Mouse (Mus musculus) cerebellum, adult 2 months (tissue): ENCODE data around the gene Etfdh. TPM values are rescaled to one million over a fixed set of nuclear protein-coding genes. Genes with fewer than 3 reads are reported as not detected.
A peak's percentile ranks its signal among the peaks of the same experiment; 100 is the strongest.

Source experiments
- DNase-seq, 2 experiments: peaks; one replicate each; pipeline ENCODE4 v3.0.0; 2021
- H3K27ac ChIP-seq: fragments of 200-500 bp; 2 replicates; pipeline ENCODE4 v1.5.1; 2012; ENCODE audit warnings: low read length, control low read depth, inconsistent platforms; ENCODE audit not compliant: insufficient read depth
- H3K27me3 ChIP-seq: fragments of 200-500 bp; 2 replicates; pipeline ENCODE4 v1.6.1; 2012; ENCODE audit warnings: inconsistent platforms, mild to moderate bottlenecking, low read length, moderate library complexity; ENCODE audit not compliant: control insufficient read depth, insufficient read depth
- H3K4me1 ChIP-seq: fragments of 200-500 bp; 2 replicates; pipeline ENCODE4 v1.6.1; 2011; ENCODE audit warnings: low read length; ENCODE audit not compliant: control insufficient read depth, insufficient read depth
- H3K4me3 ChIP-seq: fragments of 200-500 bp; replicated peaks from 2 replicates; pipeline ENCODE3; 2011; ENCODE audit warnings: mild to moderate bottlenecking, low read depth, low read length, control low read depth; ENCODE audit not compliant: insufficient read depth
- CTCF ChIP-seq: fragments of 200-500 bp; IDR thresholded peaks from 2 replicates; pipeline ENCODE4 v1.5.1; 2011; ENCODE audit warnings: low read depth, mild to moderate bottlenecking, control low read depth, low read length, moderate library complexity, borderline replicate concordance; ENCODE audit not compliant: insufficient read depth
- POLR2A ChIP-seq: fragments of 200-500 bp; IDR thresholded peaks from 2 replicates; pipeline ENCODE4 v1.6.1; 2011; ENCODE audit warnings: low read length, control low read depth, borderline replicate concordance; ENCODE audit not compliant: insufficient read depth
- WGBS: fragments of 180-500 bp; shearing (Covaris S2); methylation state at CpG from one replicate; pipeline ENCODE4 v1.1.7; 2018; 5-methylcytosine and 5-hydroxymethylcytosine counted together
- polyA plus RNA-seq: library from polyadenylated mRNA; depleted of rRNA; stranded (reverse); fragments of >200 nt; gene quantifications from 2 replicates; pipeline ENCODE4 v1.2.3, GENCODE M21; 2012

Etfdh gene
- polyA plus RNA-seq, 1 experiment: 31.6 TPM

GRCm38 (mm10) chr3:79566716-79567691, 62.3 kb downstream of the Etfdh start:
- peak; percentile 44 to 62 for DNase-seq
- WGBS: 2% methylated on average over 60 of the region's 60 CpGs
- TF ChIP-seq POLR2A (no peak), CTCF (no peak)

GRCm38 (mm10) chr3:79564875-79565606, 64.3 kb downstream of the Etfdh start:
- TF ChIP-seq POLR2A: no peak
- TF ChIP-seq CTCF: no peak
- H3K4me1 ChIP-seq: peaks cover 20% of the 10 kb centered on the region; the same call in 1 of the 2 replicates
- H3K27ac ChIP-seq: no peak overlapping the region
- no peaks in the 10 kb centered on the region for H3K27me3 ChIP-seq
- peak in 1 of 2 experiments; percentile 32 for DNase-seq
- peak overlapping the region; percentile 14 for H3K4me3 ChIP-seq
- 64% methylated on average over 10 of the region's 10 CpGs for WGBS

More at GRCm38 (mm10) chr3:79566716-79567691, 62.3 kb downstream of the Etfdh start:
- H3K4me3 ChIP-seq: peak overlapping the region; percentile 90
- no peaks in the 10 kb centered on the region for H3K27me3 ChIP-seq
- peak overlapping the region; percentile 62 for H3K27ac ChIP-seq
- peaks cover 16% of the 10 kb centered on the region; the same call in 1 of the 2 replicates for H3K4me1 ChIP-seq

- H3K4me1 ChIP-seq: peaks cover 27% of the 10 kb centered on the region
- no peaks in the 10 kb centered on the region for H3K27me3 ChIP-seq
- no peak for DNase-seq
- TF ChIP-seq CTCF: no peak
- no peak for TF ChIP-seq POLR2A
- WGBS: 68% methylated on average over 2 of the region's 2 CpGs
- no peak overlapping the region for H3K27ac ChIP-seq
- H3K4me3 ChIP-seq: no peak overlapping the region
Measured at GRCm38 (mm10) chr3:79563511-79563910, 65.8 kb downstream of the Etfdh start.

GRCm38 (mm10) chr3:79561784-79562715, 67.2 kb downstream of the Etfdh start:
- Histone ChIP-seq H3K4me1 (peaks cover 27% of the 10 kb centered on the region), H3K4me3 (no peak overlapping the region), H3K27ac (peak overlapping the region; percentile 27; the same call in 1 of the 2 replicates), H3K27me3 (no peaks in the 10 kb centered on the region)
- TF ChIP-seq CTCF: no peak
- TF ChIP-seq POLR2A: no peak
- DNase-seq: no peak
- 46% methylated on average over 10 of the region's 10 CpGs for WGBS

- Histone ChIP-seq H3K27me3 (no peaks in the 10 kb centered on the region), H3K4me1 (peaks cover 24% of the 10 kb centered on the region), H3K4me3 (no peak overlapping the region), H3K27ac (no peak overlapping the region)
- 95% methylated on average over 6 of the region's 6 CpGs for WGBS
- TF ChIP-seq POLR2A (no peak), CTCF (no peak)
- DNase-seq: no peak
Measured at GRCm38 (mm10) chr3:79560555-79560954, 68.7 kb downstream of the Etfdh start.

- no peak for DNase-seq
- no peak overlapping the region for H3K4me3 ChIP-seq
- TF ChIP-seq CTCF (no peak), POLR2A (no peak)
- 0 out of 2 replicates have a peak overlapping the region, but pooled peaks have one; percentile 40 for H3K27ac ChIP-seq
- H3K27me3 ChIP-seq: no peaks in the 10 kb centered on the region
- peaks cover 16% of the 10 kb centered on the region for H3K4me1 ChIP-seq
- WGBS: 69% methylated on average over 5 of the region's 5 CpGs
Measured at GRCm38 (mm10) chr3:79559773-79560045, 69.6 kb downstream of the Etfdh start.

DNA sequence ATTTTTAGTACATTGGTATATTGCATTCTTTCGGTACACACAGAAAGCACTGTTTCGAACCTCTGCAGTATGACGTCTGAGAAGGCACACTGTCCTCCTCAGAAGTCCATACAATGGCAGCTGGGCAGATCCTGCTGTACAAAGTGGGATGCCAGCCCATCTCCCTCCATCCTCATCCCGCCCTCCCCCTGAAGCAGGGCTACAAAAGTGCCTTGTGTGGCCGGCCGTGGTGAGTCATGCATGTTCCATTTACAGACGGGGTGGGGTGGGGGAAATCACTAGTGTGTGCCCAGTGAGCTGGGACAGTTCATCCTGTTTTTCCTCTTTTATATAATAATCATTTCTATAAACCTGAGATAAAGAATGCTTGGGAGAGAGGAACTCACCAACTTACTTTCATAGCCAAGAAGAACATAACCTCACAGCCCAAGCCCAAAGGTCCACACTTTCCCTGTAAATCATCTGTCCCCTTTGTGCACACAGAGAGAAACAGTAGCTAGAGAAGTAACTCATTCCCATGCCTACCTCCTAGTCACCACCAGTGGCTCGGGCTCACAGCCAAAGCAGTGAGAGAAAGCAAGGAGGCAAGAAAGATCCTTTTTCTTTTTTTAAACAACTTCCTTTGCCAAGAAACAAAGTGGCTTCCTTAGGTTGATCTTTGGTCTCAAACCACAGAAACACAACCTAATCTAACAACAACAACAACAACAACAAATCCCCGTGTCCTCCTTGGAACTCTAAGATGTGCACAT, 70.1 kb downstream of the Etfdh start:
- WGBS: 37% methylated on average over 9 of the region's 9 CpGs
- H3K27me3 ChIP-seq: no peaks in the 10 kb centered on the region
- TF ChIP-seq POLR2A (no peak), CTCF (no peak)
- peak overlapping the region; percentile 62; the same call in 1 of the 2 replicates for H3K27ac ChIP-seq
- peaks cover 15% of the 10 kb centered on the region for H3K4me1 ChIP-seq
- peak in 1 of 2 experiments; percentile 45 for DNase-seq
- no peak overlapping the region for H3K4me3 ChIP-seq
